Mouse (Mus musculus) right cerebral cortex, adult 2 months (tissue): ENCODE data around the gene Slc30a10.

Experiments
- DNase-seq, 2 experiments: peaks; one replicate each; pipeline ENCODE4 v3.0.0; 2021 to 2022; ENCODE audit warnings: low spot score in 2 of 2

Slc30a10 gene

GRCm38 (mm10) chr1:185454575-185454954, at the start of gene Slc30a10:
TSS of gene Slc30a10 (plus strand) at chr1:185454848.
- peak; percentile 36 to 57 for DNase-seq

DNA sequence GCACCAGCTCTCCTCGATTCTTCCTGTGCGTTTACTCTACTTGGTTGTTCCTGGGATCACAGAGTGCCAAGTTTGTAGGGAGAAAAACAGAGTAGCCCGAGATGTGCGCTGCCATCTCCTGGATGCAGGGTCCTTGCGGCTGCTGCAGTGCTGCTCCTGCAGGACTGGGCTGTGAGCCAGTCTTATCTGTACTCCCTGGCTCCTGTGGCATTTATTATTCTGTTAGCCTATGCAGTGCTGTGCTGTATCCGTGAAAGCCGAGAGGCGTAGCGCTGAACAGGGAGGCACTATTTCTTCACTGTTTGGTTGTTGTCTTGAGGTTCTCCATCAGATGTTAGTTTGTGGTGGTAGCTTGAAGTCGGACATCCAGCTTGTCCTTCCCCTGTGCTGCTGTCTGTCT, 48.7 kb upstream of the Slc30a10 start:
- DNase-seq: no peak

DNA sequence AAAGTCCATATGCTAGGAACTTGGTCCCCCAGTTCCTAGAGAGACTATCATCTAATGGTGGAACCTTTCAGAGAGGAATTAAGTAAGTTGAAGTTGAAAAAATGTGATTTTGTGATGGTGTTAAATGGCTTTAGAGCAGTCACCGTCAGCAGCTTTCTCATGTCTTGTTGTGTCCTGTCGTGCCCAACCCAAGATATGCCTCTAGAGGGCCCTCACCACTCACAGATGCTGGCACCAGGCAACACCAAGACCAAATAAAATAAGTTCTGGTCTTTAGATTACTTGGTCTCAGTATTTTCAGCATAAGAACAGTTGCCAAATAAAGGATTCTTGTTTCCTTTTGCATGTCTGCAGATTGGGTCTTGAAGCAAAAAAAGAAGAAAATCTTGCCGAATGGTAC, 44.8 kb upstream of the Slc30a10 start:
- peak in 1 of 2 experiments; percentile 25 for DNase-seq

DNA sequence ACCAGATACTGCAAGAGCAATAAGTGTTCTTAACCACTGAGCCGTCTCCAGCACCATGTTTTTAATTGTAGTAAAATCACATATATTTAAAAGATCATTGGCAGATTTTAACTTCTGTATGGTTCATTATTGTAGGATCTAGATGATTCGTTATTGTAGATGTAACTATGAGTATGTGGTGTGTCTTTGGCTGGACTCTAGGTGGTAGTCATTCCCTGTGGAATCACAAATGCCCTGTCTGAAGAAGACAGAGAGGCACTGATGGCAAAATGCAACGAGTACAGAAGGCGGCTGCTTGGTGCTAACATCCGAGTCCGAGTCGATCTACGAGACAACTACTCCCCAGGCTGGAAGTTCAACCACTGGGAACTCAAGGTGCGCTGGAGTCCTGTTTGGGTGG, 36.6 kb upstream of the Slc30a10 start:
- no peak for DNase-seq

- no peak for DNase-seq
These were observed 34.8 kb upstream of the Slc30a10 start for GRCm38 (mm10) chr1:185419805-185420204.

DNA sequence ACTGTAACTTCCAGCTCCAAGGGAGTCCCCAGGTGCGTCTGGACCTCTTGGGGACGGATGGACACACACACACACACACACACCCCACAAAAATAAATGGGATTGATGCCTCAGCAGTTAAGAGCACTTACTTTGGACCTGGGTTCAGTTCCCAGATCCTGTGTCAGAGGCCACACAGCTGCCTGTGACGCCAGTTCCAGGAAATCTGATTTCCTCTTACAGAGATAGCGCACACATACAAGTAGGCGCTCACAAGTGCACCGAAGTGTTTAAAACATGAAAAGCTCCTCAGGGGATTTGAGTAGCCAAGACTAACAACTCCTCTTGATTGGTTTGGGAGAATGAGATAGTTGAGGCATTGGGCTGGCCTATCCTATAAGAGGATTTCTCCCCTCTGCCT, 33.9 kb upstream of the Slc30a10 start:
- DNase-seq: no peak

GRCm38 (mm10) chr1:185426583-185426982, 28.1 kb upstream of the Slc30a10 start:
- no peak for DNase-seq

- no peak for DNase-seq
These were observed 24.2 kb upstream of the Slc30a10 start for GRCm38 (mm10) chr1:185430488-185430887.

- DNase-seq: no peak
These were observed 23.2 kb upstream of the Slc30a10 start for GRCm38 (mm10) chr1:185431245-185431997.

GRCm38 (mm10) chr1:185431998-185432317, 22.7 kb upstream of the Slc30a10 start:
- no peak for DNase-seq

- DNase-seq: no peak
These were observed 21.5 kb upstream of the Slc30a10 start for GRCm38 (mm10) chr1:185433112-185433511.

DNA sequence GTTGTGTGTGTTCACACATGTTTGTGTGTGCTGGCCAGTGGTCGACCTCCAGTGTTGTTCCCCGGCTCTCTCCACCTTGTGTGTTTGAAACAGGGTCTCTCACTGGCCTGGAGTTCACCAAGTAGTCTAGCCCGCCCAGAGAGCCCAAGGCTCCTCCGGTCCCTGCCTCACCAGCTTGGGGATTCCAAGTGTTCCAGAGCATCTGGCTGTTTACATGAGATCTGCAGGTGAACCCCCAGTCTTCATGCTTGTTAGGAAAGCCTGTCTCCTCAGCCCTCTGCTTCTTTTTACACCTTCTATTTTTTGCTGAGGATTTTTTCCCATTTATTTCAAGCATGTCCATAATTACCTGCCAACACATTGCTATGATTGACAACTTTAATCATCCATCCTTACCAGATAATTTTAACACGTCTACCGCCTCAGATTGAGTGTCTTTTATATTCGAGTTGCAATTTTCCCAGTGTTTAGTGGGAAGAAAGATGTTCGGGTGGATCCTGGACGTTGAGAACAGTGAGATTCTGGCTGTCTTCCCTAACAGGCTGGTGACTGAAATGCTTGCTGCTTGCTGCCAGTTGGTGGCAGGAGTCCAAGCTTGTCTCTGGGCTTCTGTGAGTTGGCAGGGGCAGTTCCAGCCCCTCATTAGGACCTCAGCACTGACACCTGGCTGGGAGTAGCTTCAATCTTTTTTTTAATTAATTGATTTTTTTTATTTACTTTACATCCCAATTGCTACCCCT, 15.6 kb upstream of the Slc30a10 start:
- peak; percentile 60 to 65 for DNase-seq

- peak in 1 of 2 experiments; percentile 10 for DNase-seq
These were observed 12.8 kb upstream of the Slc30a10 start for GRCm38 (mm10) chr1:185441703-185442472.

- DNase-seq: no peak
These were observed 5.7 kb upstream of the Slc30a10 start for GRCm38 (mm10) chr1:185448936-185449335.

DNA sequence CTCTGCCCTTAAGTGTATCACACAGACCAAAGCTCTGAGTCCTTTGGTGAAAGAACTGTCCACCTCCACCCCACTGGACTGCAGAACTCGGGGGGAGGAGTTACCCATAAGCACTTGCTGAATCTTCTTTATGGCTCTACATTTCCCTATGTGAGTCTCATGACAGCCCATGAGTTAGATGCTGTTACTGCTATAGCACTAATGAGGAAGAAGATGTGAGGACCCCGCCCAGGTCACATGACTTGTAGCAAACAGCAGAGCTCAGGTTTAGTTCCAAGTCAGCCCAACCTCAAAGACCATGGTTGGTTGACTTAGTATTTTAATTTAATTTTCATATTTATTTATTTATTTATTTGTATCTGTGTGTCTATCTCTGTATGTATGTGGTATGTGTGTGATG, 4.9 kb upstream of the Slc30a10 start:
- DNase-seq: no peak

DNA sequence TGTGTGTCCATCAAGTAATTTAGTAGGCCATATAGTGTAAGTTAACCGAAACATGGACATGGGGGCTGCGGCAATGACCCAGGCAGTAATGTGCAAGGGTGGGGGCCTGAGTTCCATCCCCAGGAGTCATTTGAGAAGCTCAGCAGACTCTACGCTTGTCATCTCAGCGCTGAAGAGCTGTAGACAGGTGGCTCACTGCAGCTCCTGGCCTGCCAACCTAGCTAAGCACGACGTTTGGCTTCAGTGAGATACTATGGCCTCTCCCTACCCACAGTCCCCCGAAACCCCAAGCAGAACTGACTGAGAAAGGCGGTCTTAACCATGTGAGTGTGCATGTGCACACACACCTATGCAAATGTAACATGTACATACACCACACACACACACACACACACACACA, 3.6 kb upstream of the Slc30a10 start:
- DNase-seq: no peak

DNA sequence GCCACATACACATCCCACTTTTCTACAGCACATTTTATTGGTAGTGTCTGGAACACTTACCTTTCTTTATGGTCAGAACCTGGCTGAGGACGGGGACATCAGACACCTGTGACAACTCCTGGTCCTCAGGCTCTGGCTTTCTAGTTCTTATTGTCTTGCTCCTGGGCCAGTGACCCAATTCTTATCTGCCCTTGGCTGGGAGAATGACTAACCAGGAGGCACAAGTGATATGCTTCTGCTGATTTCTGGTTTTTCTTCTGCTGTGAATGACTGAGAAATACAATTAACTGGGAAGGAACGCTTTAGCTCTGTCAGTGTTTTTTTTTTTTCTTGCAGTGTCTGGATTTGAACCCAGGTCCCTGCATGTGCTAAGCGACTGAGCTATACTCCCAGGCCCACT, 3.2 kb upstream of the Slc30a10 start:
- no peak for DNase-seq

- DNase-seq: no peak
These were observed 2.2 kb upstream of the Slc30a10 start for GRCm38 (mm10) chr1:185452461-185452860.

DNA sequence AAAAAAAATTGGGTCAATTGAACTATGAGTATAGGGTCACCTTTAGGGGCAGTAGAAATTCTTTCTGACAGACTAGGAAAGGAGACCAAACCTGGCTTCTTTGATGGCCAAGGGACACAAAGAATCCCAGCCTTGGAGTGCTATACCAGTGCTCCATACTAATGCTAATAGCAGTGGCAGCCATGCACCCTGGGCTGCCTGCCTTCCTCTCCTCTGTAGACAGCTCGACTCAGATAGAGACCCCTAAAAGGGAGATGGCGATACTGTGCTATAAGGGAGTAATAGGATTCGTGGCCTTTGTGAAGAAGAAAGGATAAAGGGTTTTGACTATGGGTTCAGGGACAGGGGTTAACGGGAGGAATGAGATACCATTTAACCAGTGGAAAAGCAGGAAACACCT, 504 bp upstream of the Slc30a10 start:
- no peak for DNase-seq

- peak; percentile 57 to 65 for DNase-seq
These were observed 480 bp downstream of the Slc30a10 start for GRCm38 (mm10) chr1:185454955-185455701.

DNA sequence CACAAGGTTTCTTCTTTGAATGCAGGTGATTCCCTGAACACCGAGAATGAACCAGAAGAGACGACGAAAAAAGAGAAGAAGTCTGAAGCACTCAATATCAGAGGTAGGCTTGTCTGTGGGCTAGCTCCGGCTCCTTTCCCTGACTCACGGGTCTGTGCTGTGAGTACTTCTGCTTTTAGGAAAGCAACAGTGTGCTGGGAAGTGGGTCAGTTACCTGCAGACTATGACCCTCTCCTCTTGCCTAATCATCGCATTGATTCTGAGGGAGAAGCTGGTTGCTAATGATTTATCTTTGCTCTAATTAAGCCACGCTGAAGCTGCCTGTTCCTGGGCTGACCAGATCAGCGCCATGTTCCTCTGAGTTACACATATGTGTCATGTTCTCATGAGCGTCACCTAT, 1.7 kb downstream of the Slc30a10 start:
- no peak for DNase-seq

DNA sequence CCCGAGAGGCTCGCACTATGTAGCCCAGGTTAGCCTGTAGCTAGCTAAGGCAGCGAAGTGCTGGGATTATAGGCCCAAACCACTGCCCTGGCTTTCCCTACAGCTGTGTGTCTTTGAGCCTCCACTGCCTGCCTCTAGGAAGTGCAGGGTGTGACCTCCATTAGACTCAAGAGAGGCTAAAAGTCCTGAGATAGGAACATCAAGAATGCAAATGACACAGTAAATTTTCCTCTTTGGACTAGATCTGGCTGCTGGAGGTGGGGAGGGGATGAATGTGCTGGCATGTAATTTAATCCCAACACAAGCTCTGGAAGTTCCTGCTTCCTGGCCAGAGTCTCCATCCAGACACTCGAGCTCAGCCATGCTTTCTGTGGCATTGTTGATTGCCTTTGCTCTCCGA, 5.4 kb downstream of the Slc30a10 start:
- no peak for DNase-seq
